Mouse (Mus musculus) liver, adult 10 weeks (tissue): ENCODE results near the gene Vmn2r59. TPM values are rescaled to one million over a fixed set of nuclear protein-coding genes. Genes with fewer than 3 reads are reported as not detected.

Source experiments
- polyA plus RNA-seq: library from polyadenylated mRNA; stranded (reverse); fragments of 350-450 nt; fragmentation: Illumina TruSeq; extraction: RNeasy Lipid Tissue Mini Kit (QIAGEN cat#74804); gene quantifications from one replicate; pipeline ENCODE4 v1.2.3, GENCODE M21; 2014; ENCODE audit warnings: low read depth, low replicate concordance

Gene Vmn2r59
- polyA plus RNA-seq: not detected

DNA sequence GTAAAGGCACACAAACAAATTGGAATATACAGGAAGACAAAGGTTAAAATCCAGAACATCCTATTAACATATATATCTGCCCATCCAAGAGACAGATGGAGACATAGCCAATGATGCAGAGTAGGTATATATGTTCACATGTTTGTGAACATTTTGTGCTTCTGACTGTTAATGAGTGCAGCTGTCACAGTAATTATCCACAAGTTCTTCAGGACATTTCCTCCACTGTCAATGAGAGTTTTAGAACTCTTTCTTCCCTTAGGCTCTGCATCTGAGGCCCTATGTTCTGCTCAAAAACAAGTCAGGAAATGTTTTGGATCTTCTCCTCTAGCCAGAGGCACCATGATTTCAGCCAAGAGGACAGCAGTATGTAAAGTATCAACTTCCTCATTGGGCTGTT, at the start of gene Vmn2r59:
Gene Vmn2r59 (minus strand): TSS at position 101 of the 400 bp plus-strand sequence.

DNA sequence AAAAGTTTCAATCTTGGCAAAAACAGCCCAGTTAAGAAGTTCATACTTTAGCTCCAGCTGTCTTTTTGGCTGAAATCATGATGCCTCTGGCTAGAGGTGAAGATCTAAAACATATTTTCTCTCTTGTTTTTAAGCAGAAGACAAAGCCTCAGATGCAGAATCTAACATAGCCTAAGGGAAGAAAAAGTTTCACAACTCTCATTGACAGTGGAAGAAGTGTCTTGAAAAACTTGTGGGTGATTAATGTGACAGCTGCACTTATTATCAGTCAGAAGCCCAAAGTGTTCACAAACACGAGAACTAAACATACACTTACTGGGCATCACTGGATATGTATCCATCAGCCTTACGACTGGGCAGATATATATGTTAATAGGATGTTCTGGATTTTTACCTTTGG, 48.6 kb upstream of the Vmn2r59 start, which contains the start of gene Vmn2r60:
Gene Vmn2r60 (plus strand): TSS at position 301 of the 400 bp plus-strand sequence.

Other genes with a start within 250 kb of the Vmn2r59 start
- gene Vmn2r58, start 186.3 kb downstream of the Vmn2r59 start, polyA plus RNA-seq: not detected
- not detected for gene Vmn2r60, start 48.7 kb upstream of the Vmn2r59 start, polyA plus RNA-seq
- gene Vmn2r61, start 201.0 kb upstream of the Vmn2r59 start, polyA plus RNA-seq: not detected